Mouse (Mus musculus) embryonic facial prominence, embryonic 11.5 days (tissue): ENCODE measurements around the gene Gm4763. TPM values are rescaled to one million over a fixed set of nuclear protein-coding genes. Genes with fewer than 3 reads are reported as not detected.
"Not testable (repeated sequence)": the region's sequence is repeated elsewhere in the genome, so short reads cannot be mapped to it uniquely, and the experiment has no call there.

ENCODE experiments used
- ATAC-seq: fragments of 200-750 bp; cut with Nextera tagmentation; replicated peaks from 2 replicates; pipeline ENCODE4 v1.8.0; 2017; ENCODE audit warnings: low read depth; ENCODE audit not compliant: insufficient number of reproducible peaks, low FRiP score, low TSS enrichment
- DNase-seq: peaks from one replicate; pipeline ENCODE4 v3.0.0-alpha.2; 2015; ENCODE audit warnings: low spot score
- H3K27ac ChIP-seq: fragments of 300-500 bp; sonication (generic); replicated peaks from 2 replicates; pipeline ENCODE4 v1.5.1; 2014; ENCODE audit warnings: mild to moderate bottlenecking, low read depth, low read length, control low read depth
- H3K27me3 ChIP-seq: fragments of 300-500 bp; sonication (generic); 2 replicates; pipeline ENCODE4 v1.6.1; 2014; ENCODE audit warnings: mild to moderate bottlenecking, low read length, moderate library complexity, mixed read lengths; ENCODE audit not compliant: control insufficient read depth, insufficient read depth
- H3K36me3 ChIP-seq: fragments of 300-500 bp; sonication (generic); replicated peaks from 2 replicates; pipeline ENCODE4 v1.6.1; 2014; ENCODE audit warnings: low read depth, mild to moderate bottlenecking, low read length, moderate library complexity, mixed read lengths; ENCODE audit not compliant: control insufficient read depth, insufficient read depth
- H3K4me1 ChIP-seq: fragments of 300-500 bp; sonication (generic); 2 replicates; pipeline ENCODE4 v1.6.1; 2014; ENCODE audit warnings: low read length, mixed read lengths; ENCODE audit not compliant: control insufficient read depth, insufficient read depth
- H3K4me2 ChIP-seq: fragments of 300-500 bp; sonication (generic); 2 replicates; pipeline ENCODE4 v1.6.1; 2014; ENCODE audit warnings: low read depth, mild to moderate bottlenecking, control low read depth, low read length, moderate library complexity
- H3K4me3 ChIP-seq: fragments of 300-500 bp; sonication (generic); 2 replicates; pipeline ENCODE4 v1.5.1; 2014; ENCODE audit warnings: low read depth, low read length, control low read depth
- H3K9ac ChIP-seq: fragments of 300-500 bp; sonication (generic); replicated peaks from 2 replicates; pipeline ENCODE4 v1.6.1; 2014; ENCODE audit warnings: mild to moderate bottlenecking, control low read depth, low read length
- H3K9me3 ChIP-seq: fragments of 300-500 bp; sonication (generic); replicated peaks from 2 replicates; pipeline ENCODE4 v1.6.1; 2016; ENCODE audit warnings: mild to moderate bottlenecking, low read length, inconsistent platforms, mixed read lengths; ENCODE audit not compliant: control insufficient read depth
- WGBS: fragments of 180-500 bp; shearing (Covaris S2); extraction: QIAGEN DNeasy Blood & Tissue Kit; methylation state at CpG from one replicate; pipeline ENCODE4 v1.1.7; 2014; 5-methylcytosine and 5-hydroxymethylcytosine counted together
- polyA plus RNA-seq: library from polyadenylated mRNA; unstranded; fragments of >200 nt; fragmentation: Nextera tagmentation; extraction: Ambion mirVana; gene quantifications from 2 replicates; pipeline ENCODE4 v1.2.1, GENCODE M21; 2014

The Gm4763 gene
- polyA plus RNA-seq, 1 experiment from 2014 or later, result not detected

DNA sequence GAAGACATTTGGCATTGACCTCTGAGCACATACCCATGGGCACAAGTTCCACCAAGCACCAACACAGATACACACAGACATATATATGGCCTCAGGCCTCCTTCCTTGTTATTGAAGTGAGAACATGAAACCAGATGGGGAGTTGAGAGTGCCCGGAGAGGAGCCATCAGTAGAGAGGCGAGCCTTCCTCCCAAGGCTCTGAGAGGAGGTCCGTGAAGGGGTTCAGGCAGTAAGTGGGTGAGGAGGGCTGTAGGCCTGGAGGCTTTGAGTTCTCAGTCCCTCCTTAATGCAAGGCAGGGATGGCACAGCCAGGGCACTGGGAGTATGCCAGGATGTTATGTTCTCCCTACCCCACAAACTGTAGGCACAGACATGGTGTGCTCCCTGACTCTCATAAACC, 34.0 kb downstream of the Gm4763 start:
- not testable (repeated sequence) for H3K4me1 ChIP-seq, H3K36me3 ChIP-seq, ATAC-seq, H3K9ac ChIP-seq, H3K27me3 ChIP-seq, H3K4me2 ChIP-seq, DNase-seq, H3K27ac ChIP-seq, H3K4me3 ChIP-seq, H3K9me3 ChIP-seq
- WGBS, result 85% methylated on average over 2 of the region's 3 CpGs

- WGBS, result 89% methylated on average over 10 of the region's 10 CpGs
Observed at GRCm38 (mm10) chr7:24687519-24687918, 39.2 kb downstream of the Gm4763 start.

GRCm38 (mm10) chr7:24684121-24684520, 42.6 kb downstream of the Gm4763 start:
- not testable (repeated sequence) for H3K9ac ChIP-seq, H3K4me1 ChIP-seq, ATAC-seq, H3K27ac ChIP-seq, H3K27me3 ChIP-seq, H3K4me3 ChIP-seq, H3K4me2 ChIP-seq, H3K36me3 ChIP-seq, H3K9me3 ChIP-seq, DNase-seq
- 85% methylated on average over 7 of the region's 7 CpGs for WGBS

More at GRCm38 (mm10) chr7:24687519-24687918, 39.2 kb downstream of the Gm4763 start:
- not testable (repeated sequence) for H3K27ac ChIP-seq, DNase-seq, H3K4me2 ChIP-seq, H3K9me3 ChIP-seq, H3K9ac ChIP-seq, H3K4me1 ChIP-seq, H3K36me3 ChIP-seq, H3K27me3 ChIP-seq, H3K4me3 ChIP-seq, ATAC-seq

DNA sequence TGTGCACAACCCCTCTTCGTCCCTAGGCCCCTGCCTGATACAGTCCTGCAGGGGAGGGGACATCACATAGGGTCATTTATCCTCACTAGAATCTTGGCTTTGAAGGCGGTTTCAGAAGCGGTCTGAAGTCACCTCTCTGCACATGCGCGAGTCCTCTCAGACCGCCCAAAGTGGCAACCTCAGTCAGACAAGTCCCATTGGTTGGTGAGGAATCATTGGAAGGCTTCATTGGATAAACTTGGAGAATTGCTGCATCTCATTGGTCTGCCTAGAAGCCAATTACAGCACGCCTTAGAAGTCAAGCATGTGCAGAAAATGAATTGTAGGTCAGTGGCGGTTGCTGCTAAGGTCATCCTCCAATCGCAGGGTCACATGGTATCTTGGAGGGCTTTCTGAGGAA, 50.1 kb downstream of the Gm4763 start, which contains the start of gene Tex101:
Gene Tex101, minus strand, starts transcription at position 101 of the 400 bp plus-strand sequence.
- no peak within 1 kb of the TSS for H3K9ac ChIP-seq

DNA sequence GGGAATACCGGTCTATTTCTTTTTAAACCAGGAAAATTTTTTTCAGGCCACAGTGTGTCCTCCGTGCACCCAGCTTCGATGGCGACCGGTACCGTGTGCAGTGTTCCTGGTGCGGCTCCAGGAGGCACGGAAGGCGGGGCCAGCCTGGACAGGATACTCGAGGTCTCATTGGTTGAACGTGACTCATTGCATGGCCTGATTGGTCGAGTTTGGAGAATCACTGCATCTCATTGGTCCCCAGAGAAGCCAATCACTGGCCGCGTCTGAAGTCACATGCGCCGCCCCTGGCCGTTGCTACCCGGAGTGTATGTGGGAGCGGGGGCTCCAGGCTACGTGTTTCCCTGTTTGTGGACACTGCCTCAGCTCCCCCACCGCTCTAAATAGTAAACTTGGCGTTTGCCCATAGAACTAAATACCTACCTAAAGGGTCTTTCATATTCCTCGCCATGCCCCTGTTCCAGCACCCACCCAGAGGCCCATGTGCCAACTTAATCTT, 54.7 kb downstream of the Gm4763 start:
- 92% methylated on average over 23 of the region's 23 CpGs for WGBS
- ATAC-seq, result no peak

More for the DNA sequence above, 50.1 kb downstream of the Gm4763 start, which contains the start of gene Tex101:
- no peak within 1 kb of the TSS for H3K4me3 ChIP-seq
- no peak within 1 kb of the TSS for H3K4me2 ChIP-seq
- H3K4me1 ChIP-seq, result no peaks in the 10 kb centered on the region
- ATAC-seq, result no peak
- H3K27me3 ChIP-seq, result no peaks in the 10 kb centered on the region
- H3K27ac ChIP-seq, result no peak within 1 kb of the TSS
- WGBS, result 90% methylated on average over 9 of the region's 9 CpGs
- DNase-seq, result no peak
- no peaks in the 10 kb centered on the region for H3K36me3 ChIP-seq
- H3K9me3 ChIP-seq, result no peaks in the 10 kb centered on the region

More for the DNA sequence above, 54.7 kb downstream of the Gm4763 start:
- H3K4me3 ChIP-seq, result no peak overlapping the region
- H3K36me3 ChIP-seq, result no peaks in the 10 kb centered on the region
- no peaks in the 10 kb centered on the region for H3K27me3 ChIP-seq
- no peak overlapping the region for H3K9ac ChIP-seq
- no peak overlapping the region for H3K27ac ChIP-seq
- no peaks in the 10 kb centered on the region for H3K9me3 ChIP-seq
- no peaks in the 10 kb centered on the region for H3K4me1 ChIP-seq
- no peak overlapping the region for H3K4me2 ChIP-seq
- no peak for DNase-seq

Other genes starting within 250 kb of the Gm4763 start
- 1.9 and 3.6 TPM in 2 replicates for gene Cadm4, start 244.9 kb downstream of the Gm4763 start, polyA plus RNA-seq
- 52.5 and 58.0 TPM in 2 replicates for gene Zfp428, start 219.9 kb downstream of the Gm4763 start, polyA plus RNA-seq
- 0.25 and 0.32 TPM in 2 replicates for gene AC161166.1, start 214.5 kb downstream of the Gm4763 start, polyA plus RNA-seq
- gene Irgq, start 196.2 kb downstream of the Gm4763 start, polyA plus RNA-seq, result 8.0 and 8.7 TPM in 2 replicates
- not detected in 2 replicates for gene Pinlyp, start 180.8 kb downstream of the Gm4763 start, polyA plus RNA-seq
- 99.0 and 111 TPM in 2 replicates for gene Xrcc1, start 180.6 kb downstream of the Gm4763 start, polyA plus RNA-seq
- 24.4 and 27.2 TPM in 2 replicates for gene Ethe1, start 139.4 kb downstream of the Gm4763 start, polyA plus RNA-seq
- gene Zfp575, start 139.3 kb downstream of the Gm4763 start, polyA plus RNA-seq, result 0.91 and 1.4 TPM in 2 replicates
- 0.10 and 0.13 TPM in 2 replicates for gene Phldb3, start 116.1 kb downstream of the Gm4763 start, polyA plus RNA-seq
- gene Lypd3, start 90.4 kb downstream of the Gm4763 start, polyA plus RNA-seq, result 2.0 and 2.1 TPM in 2 replicates
- not detected in 2 replicates for gene Tex101, start 50.2 kb downstream of the Gm4763 start, polyA plus RNA-seq
- not detected in 2 replicates for gene BC049730, start 17.7 kb downstream of the Gm4763 start, polyA plus RNA-seq
- gene Cd177, start 33.4 kb upstream of the Gm4763 start, polyA plus RNA-seq, result not detected in 2 replicates
- 0.29 and 0.34 TPM in 2 replicates for gene Ceacam10, start 50.3 kb upstream of the Gm4763 start, polyA plus RNA-seq
- 20.6 and 26.5 TPM in 2 replicates for gene Gm9844, start 135.3 kb upstream of the Gm4763 start, polyA plus RNA-seq
- gene Lypd4, start 143.0 kb upstream of the Gm4763 start, polyA plus RNA-seq, result not detected in 2 replicates
- gene Dmrtc2, start 143.1 kb upstream of the Gm4763 start, polyA plus RNA-seq, result not detected in 2 replicates
- gene Rps19, start 157.5 kb upstream of the Gm4763 start, polyA plus RNA-seq, result 2,121 and 2,269 TPM in 2 replicates
- 0.20 and 0.28 TPM in 2 replicates for gene Cd79a, start 170.5 kb upstream of the Gm4763 start, polyA plus RNA-seq
- gene Arhgef1, start 176.0 kb upstream of the Gm4763 start, polyA plus RNA-seq, result 43.0 and 47.1 TPM in 2 replicates
- gene Gm4881, start 217.6 kb upstream of the Gm4763 start, polyA plus RNA-seq, result 0.36 and 0.79 TPM in 2 replicates
- 75.9 and 92.5 TPM in 2 replicates for gene Rabac1, start 245.8 kb upstream of the Gm4763 start, polyA plus RNA-seq